Mouse (Mus musculus) frontal cortex, adult (tissue): ENCODE measurements around the gene Mycbp2.

ENCODE experiments used
- ATAC-seq: cut with Nextera tagmentation; 2 replicates; pipeline ENCODE4 v1.9.2; 2017; ENCODE audit warnings: mild to moderate bottlenecking, moderate library complexity, mixed read lengths; ENCODE audit not compliant: low TSS enrichment

Mycbp2 gene

GRCm38 (mm10) chr14:103258745-103259144, 87.9 kb downstream of the Mycbp2 start:
- no peak for ATAC-seq

GRCm38 (mm10) chr14:103256866-103257265, 89.7 kb downstream of the Mycbp2 start:
- ATAC-seq, result peak; percentile 86

GRCm38 (mm10) chr14:103254311-103254710, 92.3 kb downstream of the Mycbp2 start:
- peak; percentile 79 for ATAC-seq

- no peak for ATAC-seq
Measured at GRCm38 (mm10) chr14:103242020-103242419, 104.6 kb downstream of the Mycbp2 start.

- no peak for ATAC-seq
Measured at GRCm38 (mm10) chr14:103234770-103235169, 111.8 kb downstream of the Mycbp2 start.

GRCm38 (mm10) chr14:103233640-103234593, 112.7 kb downstream of the Mycbp2 start:
- peak; percentile 90 for ATAC-seq

- no peak for ATAC-seq
Measured at GRCm38 (mm10) chr14:103222356-103222755, 124.3 kb downstream of the Mycbp2 start.

GRCm38 (mm10) chr14:103221751-103222150, 124.9 kb downstream of the Mycbp2 start:
- no peak for ATAC-seq

- ATAC-seq, result no peak
Measured at GRCm38 (mm10) chr14:103216331-103216730, 130.3 kb downstream of the Mycbp2 start.

- ATAC-seq, result no peak
Measured at GRCm38 (mm10) chr14:103186658-103187057, 160.0 kb downstream of the Mycbp2 start.

- ATAC-seq, result no peak
Measured at GRCm38 (mm10) chr14:103186076-103186475, 160.5 kb downstream of the Mycbp2 start.

- no peak for ATAC-seq
Measured at GRCm38 (mm10) chr14:103180096-103180495, 166.5 kb downstream of the Mycbp2 start.

GRCm38 (mm10) chr14:103162923-103163322, 183.7 kb downstream of the Mycbp2 start:
- peak; percentile 98 for ATAC-seq

GRCm38 (mm10) chr14:103155685-103156084, 190.9 kb downstream of the Mycbp2 start:
- peak; percentile 71 for ATAC-seq

GRCm38 (mm10) chr14:103150139-103150538, 196.5 kb downstream of the Mycbp2 start:
- peak; percentile 96 for ATAC-seq

GRCm38 (mm10) chr14:103131991-103132390, 214.6 kb downstream of the Mycbp2 start:
- peak; percentile 50 for ATAC-seq

GRCm38 (mm10) chr14:103125756-103126155, 220.9 kb downstream of the Mycbp2 start:
- no peak for ATAC-seq

GRCm38 (mm10) chr14:103114994-103115670, 231.5 kb downstream of the Mycbp2 start:
- no peak for ATAC-seq

- ATAC-seq, result peak; percentile 33; the same call in 1 of the 2 replicates
Measured at GRCm38 (mm10) chr14:103112606-103113363, 233.8 kb downstream of the Mycbp2 start.

GRCm38 (mm10) chr14:103109971-103110370, 236.6 kb downstream of the Mycbp2 start:
- peak; percentile 93 for ATAC-seq

- ATAC-seq, result no peak
Measured at GRCm38 (mm10) chr14:103106301-103106700, 240.3 kb downstream of the Mycbp2 start.
